Mouse (Mus musculus): ENCODE results near the gene 1700025G04Rik. TPM values are rescaled to one million over a fixed set of nuclear protein-coding genes. Genes with fewer than 3 reads are reported as not detected.
"Not testable (repeated sequence)": the region's sequence is repeated elsewhere in the genome, so short reads cannot be mapped to it uniquely, and the experiment has no call there.

The 1700025G04Rik gene
- polyA plus RNA-seq, 1 experiment from 2014 or later: 28.5 TPM

GRCm38 (mm10) chr1:151825065-151825464 lies 264.9 kb downstream of the 1700025G04Rik start:
- WGBS: 85% methylated on average over 7 of the region's 7 CpGs
- Histone ChIP-seq H3K9me3 (replicated peaks; ENCODE audit: control insufficient read depth, low read length, poor library complexity, severe bottlenecking) (no peaks in the 10 kb centered on the region), H3K9ac (ENCODE audit: low read depth, low read length) (no peak overlapping the region), H3K4me3 (ENCODE audit: low read depth, low read length) (no peak overlapping the region), H3K36me3 (ENCODE audit: control insufficient read depth, insufficient read depth, low read length) (no peaks in the 10 kb centered on the region), H3K4me2 (ENCODE audit: low read length) (no peak overlapping the region), H3K27me3 (ENCODE audit: control insufficient read depth, insufficient read depth, low read depth, low read length) (no peaks in the 10 kb centered on the region), H3K4me1 (ENCODE audit: control insufficient read depth, insufficient read depth, low read length) (no peaks in the 10 kb centered on the region), H3K27ac (ENCODE audit: low read length) (no peak overlapping the region)
- ATAC-seq: no peak

- no peak overlapping the region for H3K27ac ChIP-seq (ENCODE audit: low read length)
- peaks cover 7% of the 10 kb centered on the region for H3K36me3 ChIP-seq (ENCODE audit: control insufficient read depth, insufficient read depth, low read length)
- no peaks in the 10 kb centered on the region for H3K27me3 ChIP-seq (ENCODE audit: control insufficient read depth, insufficient read depth, low read depth, low read length)
- no peaks in the 10 kb centered on the region for H3K9me3 ChIP-seq (replicated peaks; ENCODE audit: control insufficient read depth, low read length, poor library complexity, severe bottlenecking)
- H3K4me2 ChIP-seq (ENCODE audit: low read length): no peak overlapping the region
- H3K4me1 ChIP-seq (ENCODE audit: control insufficient read depth, insufficient read depth, low read length): no peaks in the 10 kb centered on the region
- H3K9ac ChIP-seq (ENCODE audit: low read depth, low read length): no peak overlapping the region
- ATAC-seq: no peak
- WGBS: 30% methylated on average over 5 of the region's 5 CpGs
- no peak overlapping the region for H3K4me3 ChIP-seq (ENCODE audit: low read depth, low read length)
Measured at GRCm38 (mm10) chr1:151820457-151820856, 269.5 kb downstream of the 1700025G04Rik start.

- no peaks in the 10 kb centered on the region for H3K9me3 ChIP-seq (replicated peaks; ENCODE audit: control insufficient read depth, low read length, poor library complexity, severe bottlenecking)
- 91% methylated on average over 7 of the region's 7 CpGs for WGBS
- no peaks in the 10 kb centered on the region for H3K4me1 ChIP-seq (ENCODE audit: control insufficient read depth, insufficient read depth, low read length)
- no peaks in the 10 kb centered on the region for H3K27me3 ChIP-seq (ENCODE audit: control insufficient read depth, insufficient read depth, low read depth, low read length)
- H3K36me3 ChIP-seq (ENCODE audit: control insufficient read depth, insufficient read depth, low read length): peaks cover 7% of the 10 kb centered on the region
- H3K9ac ChIP-seq (ENCODE audit: low read depth, low read length): no peak overlapping the region
- ATAC-seq: no peak
- no peak overlapping the region for H3K4me3 ChIP-seq (ENCODE audit: low read depth, low read length)
- H3K27ac ChIP-seq (ENCODE audit: low read length): no peak overlapping the region
- no peak overlapping the region for H3K4me2 ChIP-seq (ENCODE audit: low read length)
Measured at GRCm38 (mm10) chr1:151819190-151819589, 270.7 kb downstream of the 1700025G04Rik start.

GRCm38 (mm10) chr1:151816051-151816450 lies 273.9 kb downstream of the 1700025G04Rik start:
- Histone ChIP-seq H3K4me2 (ENCODE audit: low read length) (no peak overlapping the region), H3K4me3 (ENCODE audit: low read depth, low read length) (no peak overlapping the region), H3K27ac (ENCODE audit: low read length) (no peak overlapping the region), H3K9me3 (replicated peaks; ENCODE audit: control insufficient read depth, low read length, poor library complexity, severe bottlenecking) (no peaks in the 10 kb centered on the region), H3K4me1 (ENCODE audit: control insufficient read depth, insufficient read depth, low read length) (no peaks in the 10 kb centered on the region), H3K9ac (ENCODE audit: low read depth, low read length) (no peak overlapping the region), H3K27me3 (ENCODE audit: control insufficient read depth, insufficient read depth, low read depth, low read length) (no peaks in the 10 kb centered on the region), H3K36me3 (ENCODE audit: control insufficient read depth, insufficient read depth, low read length) (peaks cover 20% of the 10 kb centered on the region)
- ATAC-seq: no peak
- WGBS: 91% methylated on average over 3 of the region's 3 CpGs

- Histone ChIP-seq H3K27me3 (ENCODE audit: control insufficient read depth, insufficient read depth, low read depth, low read length) (no peaks in the 10 kb centered on the region), H3K9ac (ENCODE audit: low read depth, low read length) (peak overlapping the region; percentile 3; the same call in 1 of the 2 replicates), H3K4me1 (ENCODE audit: control insufficient read depth, insufficient read depth, low read length) (no peaks in the 10 kb centered on the region), H3K4me3 (ENCODE audit: low read depth, low read length) (no peak overlapping the region), H3K36me3 (ENCODE audit: control insufficient read depth, insufficient read depth, low read length) (peaks cover 28% of the 10 kb centered on the region), H3K4me2 (ENCODE audit: low read length) (no peak overlapping the region), H3K27ac (ENCODE audit: low read length) (peak overlapping the region; percentile 54; the same call in 1 of the 2 replicates), H3K9me3 (replicated peaks; ENCODE audit: control insufficient read depth, low read length, poor library complexity, severe bottlenecking) (no peaks in the 10 kb centered on the region)
- WGBS: 66% methylated on average over 13 of the region's 13 CpGs
- ATAC-seq: peak; percentile 47; the same call in 1 of the 2 replicates
Measured at GRCm38 (mm10) chr1:151812004-151812712, 277.8 kb downstream of the 1700025G04Rik start.

GRCm38 (mm10) chr1:151811456-151811855 lies 278.5 kb downstream of the 1700025G04Rik start:
- Histone ChIP-seq H3K4me1 (ENCODE audit: control insufficient read depth, insufficient read depth, low read length) (no peaks in the 10 kb centered on the region), H3K4me2 (ENCODE audit: low read length) (no peak overlapping the region), H3K9ac (ENCODE audit: low read depth, low read length) (no peak overlapping the region), H3K36me3 (ENCODE audit: control insufficient read depth, insufficient read depth, low read length) (peaks cover 30% of the 10 kb centered on the region), H3K27me3 (ENCODE audit: control insufficient read depth, insufficient read depth, low read depth, low read length) (no peaks in the 10 kb centered on the region), H3K27ac (ENCODE audit: low read length) (peak overlapping the region; percentile 54; the same call in 1 of the 2 replicates), H3K4me3 (ENCODE audit: low read depth, low read length) (no peak overlapping the region), H3K9me3 (replicated peaks; ENCODE audit: control insufficient read depth, low read length, poor library complexity, severe bottlenecking) (no peaks in the 10 kb centered on the region)
- peak; percentile 29; the same call in 1 of the 2 replicates for ATAC-seq
- WGBS: 79% methylated on average over 16 of the region's 16 CpGs

- no peaks in the 10 kb centered on the region for H3K27me3 ChIP-seq (ENCODE audit: control insufficient read depth, insufficient read depth, low read depth, low read length)
- no peak overlapping the region for H3K9ac ChIP-seq (ENCODE audit: low read depth, low read length)
- peaks cover 33% of the 10 kb centered on the region for H3K36me3 ChIP-seq (ENCODE audit: control insufficient read depth, insufficient read depth, low read length)
- no peak overlapping the region for H3K4me2 ChIP-seq (ENCODE audit: low read length)
- ATAC-seq: peak; percentile 64; the same call in 1 of the 2 replicates
- no peak overlapping the region; the same call in 1 of the 2 replicates for H3K27ac ChIP-seq (ENCODE audit: low read length)
- 56% methylated on average over 7 of the region's 7 CpGs for WGBS
- H3K9me3 ChIP-seq (replicated peaks; ENCODE audit: control insufficient read depth, low read length, poor library complexity, severe bottlenecking): no peaks in the 10 kb centered on the region
- no peak overlapping the region for H3K4me3 ChIP-seq (ENCODE audit: low read depth, low read length)
- H3K4me1 ChIP-seq (ENCODE audit: control insufficient read depth, insufficient read depth, low read length): no peaks in the 10 kb centered on the region
Measured at GRCm38 (mm10) chr1:151810628-151811421, 279.1 kb downstream of the 1700025G04Rik start.

GRCm38 (mm10) chr1:151807286-151807685 lies 282.6 kb downstream of the 1700025G04Rik start:
- Histone ChIP-seq H3K4me1 (ENCODE audit: control insufficient read depth, insufficient read depth, low read length) (no peaks in the 10 kb centered on the region), H3K9me3 (replicated peaks; ENCODE audit: control insufficient read depth, low read length, poor library complexity, severe bottlenecking) (no peaks in the 10 kb centered on the region), H3K27ac (ENCODE audit: low read length) (no peak overlapping the region), H3K4me2 (ENCODE audit: low read length) (no peak overlapping the region), H3K36me3 (ENCODE audit: control insufficient read depth, insufficient read depth, low read length) (peaks cover 28% of the 10 kb centered on the region), H3K4me3 (ENCODE audit: low read depth, low read length) (no peak overlapping the region), H3K9ac (ENCODE audit: low read depth, low read length) (no peak overlapping the region), H3K27me3 (ENCODE audit: control insufficient read depth, insufficient read depth, low read depth, low read length) (no peaks in the 10 kb centered on the region)
- WGBS: 88% methylated on average over 5 of the region's 5 CpGs
- ATAC-seq: no peak

- H3K36me3 ChIP-seq (ENCODE audit: control insufficient read depth, insufficient read depth, low read length): peaks cover 19% of the 10 kb centered on the region
- not testable (repeated sequence) for H3K4me1 ChIP-seq (ENCODE audit: control insufficient read depth, insufficient read depth, low read length); ATAC-seq; H3K9me3 ChIP-seq (replicated peaks; ENCODE audit: control insufficient read depth, low read length, poor library complexity, severe bottlenecking); H3K4me2 ChIP-seq (ENCODE audit: low read length); H3K9ac ChIP-seq (ENCODE audit: low read depth, low read length); H3K27me3 ChIP-seq (ENCODE audit: control insufficient read depth, insufficient read depth, low read depth, low read length); H3K4me3 ChIP-seq (ENCODE audit: low read depth, low read length); H3K27ac ChIP-seq (ENCODE audit: low read length)
- WGBS: 78% methylated on average over 3 of the region's 3 CpGs
Measured at GRCm38 (mm10) chr1:151802795-151803194, 287.1 kb downstream of the 1700025G04Rik start.
